Comparison of ENCODE assay signal across 9 mouse cellular contexts in genomic region chr10:81863409-81864407, GRCm38 (mm10). TPM values are rescaled to one million over a fixed set of nuclear protein-coding genes. Genes with fewer than 3 reads are reported as not detected.
A peak's percentile ranks its signal among the peaks of the same experiment; 100 is the strongest.
DNase-seq lines count a peak whose midpoint lies in the region; ATAC-seq and TF ChIP-seq lines count a peak whose summit lies in the region.
"Not testable (repeated sequence)": the region's sequence is repeated elsewhere in the genome, so short reads cannot be mapped to it uniquely, and the experiment has no call there.
"Had no signal": no experiment of that assay in that cellular context is flagged by ENCODE, and none has a peak within 500 bp of the region (broad histone marks: within the 10 kb centered on the region; RNA-seq: fewer than 3 reads in every experiment).

TSS of gene Gm32687 (plus strand) at chr10:81863934.

- not testable (repeated sequence) for TF ChIP-seq POLR2A in heart, adult 2 months (IDR thresholded peaks at IDR 0.05; ENCODE audit: insufficient read depth, low read depth, low read length); thymus, adult 2 months (IDR thresholded peaks at IDR 0.05; ENCODE audit: control insufficient read depth, extremely low read depth, insufficient read depth, low read length, poor library complexity)

- not testable (repeated sequence) for H3K4me2 ChIP-seq in lung, embryonic 14.5 days; neural tube, embryonic 12.5 days (replicated peaks)

- not testable (repeated sequence) for TF ChIP-seq EP300 in heart, adult 2 months (IDR thresholded peaks at IDR 0.05; ENCODE audit: insufficient read depth, low read depth, low read length)

- TF ChIP-seq CTCF in heart, adult 2 months (IDR thresholded peaks at IDR 0.05); lung, embryonic 14.5 days (IDR thresholded peaks at IDR 0.05; ENCODE audit: low read depth); thymus, adult 2 months (IDR thresholded peaks at IDR 0.05; ENCODE audit: borderline replicate concordance, control insufficient read depth, extremely low read depth, insufficient read depth, low read length, poor library complexity): not testable (repeated sequence)

- not testable (repeated sequence) for H3K36me3 ChIP-seq in heart, adult 2 months (ENCODE audit: control insufficient read depth, insufficient read depth, low read length); lung, embryonic 14.5 days (ENCODE audit: insufficient read depth); neural tube, embryonic 12.5 days; thymus, adult 2 months (ENCODE audit: control insufficient read depth, insufficient read depth, low read length)

- not testable (repeated sequence) for H3K79me2 ChIP-seq in heart, adult 2 months (replicated peaks; ENCODE audit: control insufficient read depth, insufficient read depth, low read length)

- H3K9ac ChIP-seq in heart, adult 2 months (ENCODE audit: low read depth, low read length); lung, embryonic 14.5 days; neural tube, embryonic 12.5 days: not testable (repeated sequence)

- WGBS in heart, adult 2 months: 27% methylated on average over 5 of the region's 49 CpGs
- WGBS in lung, embryonic 14.5 days: 30% methylated on average over 4 of the region's 49 CpGs
- WGBS in neural tube, embryonic 12.5 days: 21% methylated on average over 5 of the region's 49 CpGs
- WGBS in thymus, adult 2 months: 37% methylated on average over 5 of the region's 49 CpGs

- peak; percentile 97 for ATAC-seq in erythroid progenitor cell, adult 5-6 weeks (replicated peaks; ENCODE audit: low FRiP score, poor library complexity, severe bottlenecking)
- peak; percentile 97 for ATAC-seq in inflammation-experienced regulatory T-cells, adult 6 months
- peak; percentile 100 for ATAC-seq in lung, embryonic 14.5 days (ENCODE audit: insufficient read depth)
- ATAC-seq in neural tube, embryonic 12.5 days (ENCODE audit: low FRiP score, low read depth): peak; percentile 100

- not testable (repeated sequence) for H3K27me3 ChIP-seq in heart, adult 2 months (ENCODE audit: control insufficient read depth, insufficient read depth, low read length); lung, embryonic 14.5 days (ENCODE audit: insufficient read depth, low read length); neural tube, embryonic 12.5 days (replicated peaks); thymus, adult 2 months (ENCODE audit: control insufficient read depth, insufficient read depth, low read length)

- H3K9me3 ChIP-seq in lung, embryonic 14.5 days (ENCODE audit: low read depth, low read length); neural tube, embryonic 12.5 days: not testable (repeated sequence)

- intact Hi-C loops in heart, adult 2 months (cut with DNase I): not testable (repeated sequence)

- not testable (repeated sequence) for H3K4me1 ChIP-seq in heart, adult 2 months (ENCODE audit: control insufficient read depth, insufficient read depth, low read length); lung, embryonic 14.5 days (ENCODE audit: insufficient read depth); neural tube, embryonic 12.5 days; thymus, adult 2 months (replicated peaks; ENCODE audit: control insufficient read depth, insufficient read depth, low read length)

- DNase-seq in cerebellum, adult 11 months: peak; percentile 3
- DNase-seq in heart, adult 2 months: peak; percentile 4 to 21
- peak; percentile 4 to 18 for DNase-seq in layer of hippocampus, postnatal 10 days (ENCODE audit: low spot score in 2 of 2)
- not testable (repeated sequence) for DNase-seq in lung, embryonic 14.5 days
- peak; percentile 1 for DNase-seq in thymus, adult 2 months

- H3K4me3 ChIP-seq in heart, adult 2 months; lung, embryonic 14.5 days (ENCODE audit: low read depth, low read length); neural tube, embryonic 12.5 days; thymus, adult 2 months (ENCODE audit: control insufficient read depth, insufficient read depth, low read length): not testable (repeated sequence)

- H3K27ac ChIP-seq in heart, adult 2 months; lung, embryonic 14.5 days (ENCODE audit: low read depth); neural tube, embryonic 12.5 days; thymus, adult 2 months (ENCODE audit: control insufficient read depth, insufficient read depth, low read length): not testable (repeated sequence)

RNA-seq across cellular contexts. Expression of gene Gm32687, which starts in this region (rescaled TPM):
- 7.9 TPM in 1 of 2 replicates, not detected in the other for total RNA-seq in erythroid progenitor cell, adult 5-6 weeks (2015; ENCODE audit: low replicate concordance)
- 2.2 TPM in 1 of 2 replicates, not detected in the other for total RNA-seq in erythroid progenitor cell, adult 5-6 weeks (2017; ENCODE audit: low replicate concordance)
- total RNA-seq in heart, adult 2 months (2021): 1 to 10 TPM in 1 of 2 experiments, under 1 TPM in 1; 0.99 to 1.6 TPM
- polyA plus RNA-seq in heart, adult 2 months (2012; rRNA removed): 0.23 and 0.25 TPM in 2 replicates
- polyA plus RNA-seq in inflammation-experienced regulatory T-cells, adult 6 months (2017; shearing (Covaris generic)): 1 to 10 TPM; 1.3 to 9.8 (median 4.8) TPM
- 1 to 10 TPM; 2.8 to 3.3 TPM for total RNA-seq in layer of hippocampus, postnatal 10 days (2021)
- 10.5 and 11.1 TPM in 2 replicates for polyA plus RNA-seq in lung, embryonic 14.5 days (2014; fragmentation: Nextera tagmentation; extraction: Ambion mirVana)
- polyA plus RNA-seq in neural tube, embryonic 12.5 days (2016; fragmentation: Nextera tagmentation; extraction: Ambion mirVana): 11.1 and 14.4 TPM in 2 replicates
- polyA plus RNA-seq in thymus, adult 2 months (2012; rRNA removed): 0.57 and 0.89 TPM in 2 replicates
- total RNA-seq: ES-E14 had no signal

Comparison
In these comparisons a context has a peak if more than half of its experiments do, and no peak if none do; other contexts are left out.
1. Peak in DNase-seq in thymus, adult 2 months; RNA of the gene not detected or under 1 TPM.